Mouse (Mus musculus): ENCODE results near the gene D930020B18Rik. TPM values are rescaled to one million over a fixed set of nuclear protein-coding genes. Genes with fewer than 3 reads are reported as not detected.

Gene D930020B18Rik
- polyA plus RNA-seq, 1 experiment from 2014 or later, result 0.14 TPM

DNA sequence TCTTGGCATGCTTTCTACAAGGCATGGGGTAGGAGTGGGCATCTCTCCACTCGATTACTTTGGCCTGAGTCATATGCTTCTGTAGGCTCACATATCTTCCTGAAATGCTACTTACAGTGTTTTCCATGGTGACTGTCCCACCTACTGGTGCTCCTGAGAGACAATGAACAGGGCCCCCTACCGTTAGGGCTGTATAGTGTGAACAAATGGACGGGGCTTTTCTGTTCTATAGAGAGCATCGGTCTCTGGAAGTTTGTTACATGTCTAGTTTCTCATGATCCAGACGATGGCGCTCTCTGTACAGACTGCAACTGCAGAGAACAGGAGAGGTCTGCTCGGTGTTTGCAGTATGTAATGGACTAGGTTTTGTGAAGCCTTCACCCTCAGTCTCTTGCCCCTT is 46.1 kb downstream of the D930020B18Rik start:
- 76% methylated on average over 7 of the region's 7 CpGs for WGBS
- Histone ChIP-seq H3K27ac (ENCODE audit: low read length) (no peak overlapping the region), H3K4me3 (ENCODE audit: low read length) (no peak overlapping the region), H3K27me3 (ENCODE audit: control insufficient read depth, insufficient read depth, low read length) (no peaks in the 10 kb centered on the region), H3K9me3 (replicated peaks; ENCODE audit: control insufficient read depth, low read length) (no peaks in the 10 kb centered on the region), H3K36me3 (ENCODE audit: control insufficient read depth, insufficient read depth) (no peaks in the 10 kb centered on the region), H3K4me2 (ENCODE audit: low read depth, low read length) (no peak overlapping the region), H3K9ac (ENCODE audit: low read length) (no peak overlapping the region), H3K4me1 (ENCODE audit: control insufficient read depth, insufficient read depth, low read length) (no peaks in the 10 kb centered on the region)
- no peak for ATAC-seq (replicated peaks; ENCODE audit: extremely low read depth, insufficient read depth, low FRiP score)

DNA sequence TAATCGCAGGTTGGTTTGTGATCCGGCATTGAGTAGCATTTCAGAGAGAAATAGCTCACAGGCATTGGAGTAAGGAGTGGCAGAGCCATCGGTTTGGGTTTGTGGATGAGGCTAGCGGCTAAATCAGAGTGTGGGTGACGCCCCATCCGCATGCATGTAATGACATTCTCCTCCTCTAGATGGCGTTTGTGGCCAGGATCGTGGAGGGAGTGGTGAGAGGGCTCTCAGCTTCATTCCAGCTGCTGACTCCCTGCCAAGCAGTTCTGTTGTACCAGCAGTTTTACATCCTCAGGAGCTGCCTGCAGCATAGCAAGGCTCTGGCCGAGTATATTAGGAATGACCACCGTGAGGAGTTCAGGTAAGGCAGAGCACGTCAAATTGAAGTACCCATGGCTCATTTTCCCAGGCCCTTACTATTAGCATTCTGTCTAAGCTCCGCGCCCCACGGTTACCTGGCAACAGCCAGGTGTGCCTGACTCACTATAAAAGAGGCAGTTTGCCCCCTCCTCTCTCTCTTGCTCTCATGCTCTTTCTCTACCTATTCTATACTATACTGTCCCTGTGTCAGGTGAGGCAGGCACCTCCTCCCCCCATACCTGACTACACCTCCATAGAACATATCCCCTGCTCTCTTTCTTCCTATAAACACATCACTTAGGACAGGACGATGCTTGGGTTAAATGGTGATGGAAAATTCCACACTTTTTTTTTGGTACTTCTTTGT is 48.4 kb downstream of the D930020B18Rik start:
- ATAC-seq (replicated peaks; ENCODE audit: extremely low read depth, insufficient read depth, low FRiP score), result peak; percentile 33
- no peak overlapping the region for H3K9ac ChIP-seq (ENCODE audit: low read length)
- H3K4me1 ChIP-seq (ENCODE audit: control insufficient read depth, insufficient read depth, low read length), result no peaks in the 10 kb centered on the region
- H3K27ac ChIP-seq (ENCODE audit: low read length), result no peak overlapping the region
- no peaks in the 10 kb centered on the region for H3K9me3 ChIP-seq (replicated peaks; ENCODE audit: control insufficient read depth, low read length)
- H3K27me3 ChIP-seq (ENCODE audit: control insufficient read depth, insufficient read depth, low read length), result no peaks in the 10 kb centered on the region
- H3K4me3 ChIP-seq (ENCODE audit: low read length), result no peak overlapping the region
- H3K36me3 ChIP-seq (ENCODE audit: control insufficient read depth, insufficient read depth), result no peaks in the 10 kb centered on the region
- WGBS, result 19% methylated on average over 15 of the region's 15 CpGs
- H3K4me2 ChIP-seq (ENCODE audit: low read depth, low read length), result no peak overlapping the region

- Histone ChIP-seq H3K4me1 (ENCODE audit: control insufficient read depth, insufficient read depth, low read length) (no peaks in the 10 kb centered on the region), H3K4me3 (ENCODE audit: low read length) (peak overlapping the region; percentile 31), H3K4me2 (ENCODE audit: low read depth, low read length) (peak overlapping the region; percentile 51), H3K27ac (ENCODE audit: low read length) (no peak overlapping the region), H3K36me3 (ENCODE audit: control insufficient read depth, insufficient read depth) (no peaks in the 10 kb centered on the region), H3K27me3 (ENCODE audit: control insufficient read depth, insufficient read depth, low read length) (no peaks in the 10 kb centered on the region), H3K9me3 (replicated peaks; ENCODE audit: control insufficient read depth, low read length) (no peaks in the 10 kb centered on the region), H3K9ac (ENCODE audit: low read length) (peak overlapping the region; percentile 42)
- 33% methylated on average over 18 of the region's 18 CpGs for WGBS
- ATAC-seq (replicated peaks; ENCODE audit: extremely low read depth, insufficient read depth, low FRiP score), result no peak
These were observed 51.7 kb downstream of the D930020B18Rik start for GRCm38 (mm10) chr10:121692944-121693579.

GRCm38 (mm10) chr10:121694567-121694966 is 53.2 kb downstream of the D930020B18Rik start:
- Histone ChIP-seq H3K9ac (ENCODE audit: low read length) (no peak overlapping the region), H3K9me3 (replicated peaks; ENCODE audit: control insufficient read depth, low read length) (no peaks in the 10 kb centered on the region), H3K4me1 (ENCODE audit: control insufficient read depth, insufficient read depth, low read length) (no peaks in the 10 kb centered on the region), H3K27me3 (ENCODE audit: control insufficient read depth, insufficient read depth, low read length) (no peaks in the 10 kb centered on the region), H3K4me3 (ENCODE audit: low read length) (no peak overlapping the region), H3K4me2 (ENCODE audit: low read depth, low read length) (no peak overlapping the region), H3K36me3 (ENCODE audit: control insufficient read depth, insufficient read depth) (no peaks in the 10 kb centered on the region), H3K27ac (ENCODE audit: low read length) (no peak overlapping the region)
- ATAC-seq (replicated peaks; ENCODE audit: extremely low read depth, insufficient read depth, low FRiP score), result no peak
- 78% methylated on average over 11 of the region's 11 CpGs for WGBS

- H3K9me3 ChIP-seq (replicated peaks; ENCODE audit: control insufficient read depth, low read length), result no peaks in the 10 kb centered on the region
- no peak overlapping the region for H3K4me3 ChIP-seq (ENCODE audit: low read length)
- 56% methylated on average over 11 of the region's 11 CpGs for WGBS
- no peaks in the 10 kb centered on the region for H3K4me1 ChIP-seq (ENCODE audit: control insufficient read depth, insufficient read depth, low read length)
- H3K9ac ChIP-seq (ENCODE audit: low read length), result no peak overlapping the region
- no peak overlapping the region for H3K4me2 ChIP-seq (ENCODE audit: low read depth, low read length)
- no peak overlapping the region for H3K27ac ChIP-seq (ENCODE audit: low read length)
- no peaks in the 10 kb centered on the region for H3K36me3 ChIP-seq (ENCODE audit: control insufficient read depth, insufficient read depth)
- H3K27me3 ChIP-seq (ENCODE audit: control insufficient read depth, insufficient read depth, low read length), result no peaks in the 10 kb centered on the region
- ATAC-seq (replicated peaks; ENCODE audit: extremely low read depth, insufficient read depth, low FRiP score), result no peak
These were observed 60.2 kb downstream of the D930020B18Rik start for GRCm38 (mm10) chr10:121701296-121702248.

- Histone ChIP-seq H3K27ac (ENCODE audit: low read length) (no peak overlapping the region), H3K4me2 (ENCODE audit: low read depth, low read length) (no peak overlapping the region), H3K27me3 (ENCODE audit: control insufficient read depth, insufficient read depth, low read length) (no peaks in the 10 kb centered on the region), H3K4me1 (ENCODE audit: control insufficient read depth, insufficient read depth, low read length) (no peaks in the 10 kb centered on the region), H3K9ac (ENCODE audit: low read length) (no peak overlapping the region), H3K36me3 (ENCODE audit: control insufficient read depth, insufficient read depth) (no peaks in the 10 kb centered on the region), H3K4me3 (ENCODE audit: low read length) (no peak overlapping the region), H3K9me3 (replicated peaks; ENCODE audit: control insufficient read depth, low read length) (no peaks in the 10 kb centered on the region)
- WGBS, result 68% methylated on average over 6 of the region's 6 CpGs
- no peak for ATAC-seq (replicated peaks; ENCODE audit: extremely low read depth, insufficient read depth, low FRiP score)
These were observed 62.2 kb downstream of the D930020B18Rik start for GRCm38 (mm10) chr10:121703619-121704018.

GRCm38 (mm10) chr10:121704871-121705270 is 63.5 kb downstream of the D930020B18Rik start:
- H3K9ac ChIP-seq (ENCODE audit: low read length), result no peak overlapping the region
- no peaks in the 10 kb centered on the region for H3K4me1 ChIP-seq (ENCODE audit: control insufficient read depth, insufficient read depth, low read length)
- no peak overlapping the region for H3K4me3 ChIP-seq (ENCODE audit: low read length)
- 81% methylated on average over 6 of the region's 6 CpGs for WGBS
- H3K27me3 ChIP-seq (ENCODE audit: control insufficient read depth, insufficient read depth, low read length), result no peaks in the 10 kb centered on the region
- H3K9me3 ChIP-seq (replicated peaks; ENCODE audit: control insufficient read depth, low read length), result no peaks in the 10 kb centered on the region
- H3K36me3 ChIP-seq (ENCODE audit: control insufficient read depth, insufficient read depth), result no peaks in the 10 kb centered on the region
- no peak overlapping the region for H3K27ac ChIP-seq (ENCODE audit: low read length)
- H3K4me2 ChIP-seq (ENCODE audit: low read depth, low read length), result no peak overlapping the region
- ATAC-seq (replicated peaks; ENCODE audit: extremely low read depth, insufficient read depth, low FRiP score), result no peak

GRCm38 (mm10) chr10:121705399-121706163 is 64.2 kb downstream of the D930020B18Rik start:
- no peaks in the 10 kb centered on the region for H3K27me3 ChIP-seq (ENCODE audit: control insufficient read depth, insufficient read depth, low read length)
- H3K36me3 ChIP-seq (ENCODE audit: control insufficient read depth, insufficient read depth), result no peaks in the 10 kb centered on the region
- ATAC-seq (replicated peaks; ENCODE audit: extremely low read depth, insufficient read depth, low FRiP score), result no peak
- no peak overlapping the region for H3K27ac ChIP-seq (ENCODE audit: low read length)
- no peaks in the 10 kb centered on the region for H3K9me3 ChIP-seq (replicated peaks; ENCODE audit: control insufficient read depth, low read length)
- no peaks in the 10 kb centered on the region for H3K4me1 ChIP-seq (ENCODE audit: control insufficient read depth, insufficient read depth, low read length)
- H3K9ac ChIP-seq (ENCODE audit: low read length), result no peak overlapping the region
- no peak overlapping the region for H3K4me3 ChIP-seq (ENCODE audit: low read length)
- 76% methylated on average over 15 of the region's 15 CpGs for WGBS
- H3K4me2 ChIP-seq (ENCODE audit: low read depth, low read length), result no peak overlapping the region

All from heart, embryonic 16.5 days (tissue).